Mouse (Mus musculus) left cerebral cortex, postnatal 25 days (tissue): ENCODE results near the gene Med12l. TPM values are rescaled to one million over a fixed set of nuclear protein-coding genes. Genes with fewer than 3 reads are reported as not detected.
A peak's percentile ranks its signal among the peaks of the same experiment; 100 is the strongest.

ENCODE experiments used
- DNase-seq, 2 experiments: peaks; one replicate each; pipeline ENCODE4 v3.0.0; 2022; ENCODE audit warnings: low spot score in 2 of 2, mixed read lengths in 1 of 2
- intact Hi-C: fragments of 180-260 bp; cut with DNase I; formaldehyde crosslinking; loops from one replicate; pipeline ENCODE4 v1.15.1; 2025
- total RNA-seq, 2 experiments: library from RNA; stranded (reverse); gene quantifications; 2 replicates each; pipeline ENCODE4 v1.2.3; 2021

Med12l gene
- total RNA-seq, 2 experiments from 2014 or later = 37.4 to 44.7 TPM

DNA sequence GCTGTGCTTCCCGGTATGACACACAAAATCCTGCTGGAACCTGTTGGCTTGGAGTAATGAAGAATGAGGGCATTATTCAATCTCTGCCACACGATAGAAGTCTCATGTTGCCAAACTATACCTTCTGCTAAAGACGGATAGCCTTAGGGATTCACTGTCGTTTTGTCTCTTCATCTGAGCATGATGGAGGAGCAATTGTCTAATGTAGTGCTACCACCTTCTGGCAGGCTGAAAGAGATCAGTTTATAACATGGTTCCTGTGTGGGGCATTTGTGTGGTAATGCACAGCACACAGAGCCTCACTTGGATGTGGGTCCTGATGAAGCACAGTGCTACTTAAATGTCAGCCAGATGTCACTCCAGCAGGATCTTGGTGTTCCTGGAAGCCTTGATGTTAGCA is 163.6 kb downstream of the Med12l start:
- DNase-seq = no peak
- intact Hi-C loops = loop anchor here (5.0 kb wide), 1 partner anchor 47 kb away; no protein-coding TSS in a partner anchor

DNA sequence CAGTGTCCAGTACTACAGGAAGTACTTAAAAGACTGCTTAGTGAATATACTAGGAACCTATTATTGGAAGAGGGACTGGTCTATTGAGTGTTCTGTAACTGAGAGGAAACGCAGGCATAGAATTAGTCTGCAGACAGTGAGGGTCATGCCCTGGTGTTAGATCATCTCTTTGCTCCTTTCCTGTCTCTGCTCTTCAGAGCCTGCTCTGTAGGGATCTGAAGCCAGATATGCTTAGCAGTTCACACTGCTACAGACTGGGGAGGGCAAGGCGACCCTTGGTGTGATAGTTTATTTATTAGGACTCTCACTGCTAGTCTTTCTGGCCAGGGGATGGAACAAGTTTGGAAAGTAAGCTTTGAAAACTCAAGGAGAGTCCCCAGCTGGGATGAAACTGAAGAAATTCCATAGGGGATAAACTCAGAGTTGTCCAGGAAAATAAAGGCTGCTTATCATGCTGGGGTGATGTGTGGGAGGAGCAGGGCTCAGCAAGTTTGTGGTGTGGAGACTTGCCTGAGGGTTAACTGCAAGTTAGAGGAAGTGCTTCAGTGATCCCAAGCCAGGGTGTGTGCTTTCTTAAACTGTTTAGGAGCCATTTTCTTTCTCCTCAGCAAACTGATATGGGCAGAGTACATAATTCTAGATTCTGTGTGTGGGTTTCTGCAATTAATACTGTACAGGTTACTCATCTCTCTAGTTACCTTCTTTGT is 164.4 kb downstream of the Med12l start:
- intact Hi-C loops = loop anchor here (5.0 kb wide), 2 partner anchors 48 to 572 kb away; no protein-coding TSS in a partner anchor
- no peak for DNase-seq

DNA sequence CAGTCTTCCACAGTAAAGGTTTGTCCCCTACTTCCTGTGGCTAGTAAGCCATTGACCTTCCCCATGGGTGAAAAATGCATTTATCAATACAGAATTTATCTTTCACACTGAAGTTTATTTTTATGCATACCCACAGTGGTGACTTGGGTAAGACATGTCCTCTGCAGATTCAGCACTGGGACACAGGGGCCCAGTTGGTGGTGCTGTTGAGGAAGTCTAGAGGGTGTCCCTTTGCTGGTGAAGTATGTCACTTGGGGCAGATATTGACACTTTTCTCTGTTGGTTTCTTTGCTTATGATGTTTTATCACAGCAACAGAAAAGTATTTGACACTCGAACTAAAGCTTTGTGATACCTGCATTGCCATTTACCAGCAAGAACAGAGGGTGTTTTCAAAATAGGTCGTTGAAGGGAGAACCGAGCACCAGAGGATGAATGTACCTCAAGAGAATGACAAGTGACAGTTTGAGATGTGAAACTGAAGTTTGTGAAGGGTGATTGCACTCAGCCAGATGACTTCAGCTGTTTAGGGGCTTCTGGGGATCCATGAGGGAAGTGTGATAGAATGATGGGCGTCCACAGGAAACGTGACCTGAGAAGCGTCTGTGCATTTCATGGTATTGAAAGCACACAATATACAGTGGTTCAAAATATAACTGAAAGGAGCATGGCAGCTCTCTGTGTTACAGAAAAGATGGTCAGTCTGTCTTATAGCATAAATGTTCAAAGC is 169.0 kb downstream of the Med12l start:
- DNase-seq = no peak
- intact Hi-C loops = loop anchor here (1.0 to 5.0 kb wide), 2 partner anchors 35 to 568 kb away; no protein-coding TSS in a partner anchor

DNA sequence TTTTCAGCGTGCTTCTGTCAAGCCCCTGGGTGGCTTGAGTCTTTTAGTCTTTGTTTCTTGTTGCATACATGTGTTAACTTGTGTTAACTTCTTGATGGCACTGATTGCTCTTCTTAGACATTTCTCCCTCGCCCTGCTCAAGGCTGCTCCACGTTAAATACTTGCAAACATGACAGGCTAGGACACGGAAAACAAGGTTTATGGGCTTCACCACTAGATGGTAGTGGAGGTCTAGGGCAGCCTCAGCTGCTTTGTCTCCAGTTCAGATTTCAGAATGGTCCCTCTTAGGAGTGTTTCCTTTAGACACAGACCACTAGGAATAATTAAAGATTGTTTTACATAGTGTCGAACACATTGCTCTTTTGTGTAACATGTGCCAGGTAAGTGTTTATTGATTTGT is 169.6 kb downstream of the Med12l start:
- peak; percentile 49 to 63 for DNase-seq
- intact Hi-C loops = loop anchor here (1.0 kb wide), 1 partner anchor 34 kb away; no protein-coding TSS in a partner anchor

DNA sequence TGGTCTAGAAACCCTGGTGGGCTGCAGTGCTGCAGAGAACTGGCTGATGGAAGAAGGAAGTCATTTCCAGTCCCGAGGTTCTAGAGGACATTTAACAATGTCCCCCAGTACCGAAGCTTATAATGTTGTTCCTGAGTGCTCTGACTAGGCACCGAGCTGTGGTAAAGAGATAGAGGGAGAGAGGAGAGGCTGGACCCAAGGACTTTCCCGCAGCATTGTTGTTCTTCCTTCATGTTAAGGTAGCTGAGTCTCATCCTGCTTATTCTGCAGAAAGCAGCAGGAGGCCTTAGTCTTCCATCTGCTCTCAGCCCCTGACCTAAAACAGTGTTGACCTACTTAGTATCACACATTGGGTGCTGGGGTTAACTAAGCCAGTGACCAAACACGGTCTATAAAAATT is 171.2 kb downstream of the Med12l start:
- intact Hi-C loops = no loop called here
- no peak for DNase-seq

DNA sequence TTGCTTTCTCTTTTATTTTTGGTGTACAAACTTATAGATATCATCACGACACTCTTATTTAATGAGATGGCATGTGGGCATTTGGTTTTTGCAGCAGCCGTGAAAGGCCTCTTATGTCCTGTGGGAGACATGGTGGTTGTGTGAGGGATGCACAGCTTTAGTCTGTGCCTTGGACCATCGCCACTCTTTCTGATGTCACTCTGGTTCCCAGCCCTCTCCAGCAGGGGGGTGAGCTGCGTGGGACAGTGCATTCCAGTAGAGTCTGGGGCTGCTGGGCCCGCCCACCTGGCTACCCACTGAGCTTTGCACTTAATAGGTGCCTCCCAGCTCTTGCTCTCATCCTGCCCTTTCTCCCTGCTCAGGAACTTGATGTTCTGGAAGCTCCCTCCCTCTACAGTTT is 175.5 kb downstream of the Med12l start:
- DNase-seq = no peak
- intact Hi-C loops = no loop called here

DNA sequence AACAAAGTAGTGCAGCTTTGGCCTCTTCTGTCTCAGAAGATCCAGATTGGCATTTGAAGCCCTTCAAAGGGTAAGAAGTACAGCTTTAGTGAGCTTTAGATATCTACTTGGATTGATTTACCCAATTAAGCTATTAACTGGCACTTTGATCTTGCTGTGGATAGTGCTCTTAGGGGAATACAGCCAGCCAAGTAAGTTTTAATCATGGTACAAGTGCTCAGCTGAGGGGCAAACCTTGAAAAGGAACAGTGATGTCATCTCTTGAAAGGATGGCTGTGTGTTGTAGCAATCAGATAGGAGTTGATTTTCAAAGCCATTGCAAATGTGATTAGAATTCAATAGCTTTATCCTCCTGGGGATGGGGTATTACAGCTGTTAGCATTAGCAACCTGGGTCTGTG is 176.5 kb downstream of the Med12l start:
- intact Hi-C loops = no loop called here
- DNase-seq = no peak

DNA sequence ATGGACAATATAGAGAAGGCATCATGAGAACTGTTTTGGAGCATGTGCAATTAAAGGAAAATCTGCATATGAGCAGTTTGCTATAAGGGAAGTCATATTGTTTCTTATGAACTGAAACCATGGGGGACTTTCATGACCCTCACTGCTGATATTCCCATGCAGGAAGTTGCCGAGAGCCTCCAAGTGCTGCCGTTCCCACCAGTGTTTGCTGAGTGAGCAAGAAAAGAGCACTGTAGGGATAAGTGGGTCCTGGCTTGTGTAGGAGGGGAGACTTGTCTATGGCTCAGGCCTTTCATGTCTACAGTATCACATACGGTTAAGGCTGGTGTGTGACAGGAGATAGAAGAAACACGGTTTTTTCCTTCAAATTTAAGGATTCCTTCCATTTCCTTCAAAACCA is 180.0 kb downstream of the Med12l start:
- DNase-seq = no peak
- intact Hi-C loops = no loop called here

DNA sequence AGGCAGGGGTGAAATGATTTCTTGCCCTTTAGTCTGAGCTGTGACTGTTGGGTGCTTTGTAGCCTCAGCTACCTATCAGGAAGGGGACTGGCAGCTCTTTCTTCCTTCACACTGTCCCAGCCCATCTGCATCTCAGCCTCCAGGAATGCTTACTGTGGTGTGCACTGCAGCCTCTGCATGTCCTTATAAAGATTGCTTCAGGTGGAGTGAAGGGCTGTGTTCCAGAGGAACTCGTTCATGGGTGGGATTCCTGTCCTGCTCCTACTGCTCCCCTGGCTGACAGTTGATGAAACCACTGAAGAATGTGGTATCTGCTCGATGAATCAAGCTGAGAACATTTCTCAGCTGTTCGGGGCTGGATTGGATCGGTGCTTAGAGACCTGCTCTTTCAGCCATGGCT is 181.7 kb downstream of the Med12l start:
- intact Hi-C loops = no loop called here
- no peak for DNase-seq

DNA sequence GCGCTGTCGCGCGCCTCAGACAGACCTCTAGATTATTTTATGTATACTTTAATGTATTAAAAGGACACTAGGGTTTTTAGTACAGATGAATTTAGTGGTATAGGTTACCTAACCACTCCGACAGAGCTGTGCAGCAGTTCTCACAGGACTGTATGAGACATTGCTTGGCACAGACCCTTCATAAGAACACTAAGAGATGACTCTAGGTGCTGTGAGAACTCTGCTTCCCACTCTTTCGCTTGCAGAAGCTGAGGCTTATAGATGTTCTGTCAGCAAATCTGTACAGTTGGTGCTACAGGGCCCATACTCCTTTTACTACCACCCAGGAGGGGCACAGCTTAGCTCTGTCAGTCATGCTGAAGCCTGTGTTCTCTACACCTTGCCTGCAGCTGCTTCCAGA is 186.0 kb downstream of the Med12l start:
- peak in 1 of 2 experiments; percentile 38 for DNase-seq
- intact Hi-C loops = no loop called here

DNA sequence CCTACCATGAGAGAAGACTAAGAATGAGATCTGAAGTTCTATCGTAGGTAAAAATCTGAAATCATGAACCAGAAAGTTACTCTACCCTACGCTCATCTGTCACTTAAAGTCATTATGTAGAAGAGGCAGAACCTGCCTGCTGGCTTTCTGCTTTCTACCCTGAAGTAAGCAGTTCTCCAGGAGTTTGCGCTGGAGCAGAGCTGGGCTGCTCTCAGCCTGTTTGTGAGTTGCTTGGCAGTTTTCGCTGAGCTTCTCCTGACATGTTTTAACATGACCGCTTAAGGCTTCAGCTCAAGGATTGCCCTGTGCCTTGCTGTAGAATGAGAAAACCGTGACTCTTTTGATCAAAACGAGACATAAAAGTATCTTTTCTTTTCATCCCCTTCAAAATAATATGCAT is 188.5 kb downstream of the Med12l start:
- DNase-seq = no peak
- intact Hi-C loops = no loop called here

DNA sequence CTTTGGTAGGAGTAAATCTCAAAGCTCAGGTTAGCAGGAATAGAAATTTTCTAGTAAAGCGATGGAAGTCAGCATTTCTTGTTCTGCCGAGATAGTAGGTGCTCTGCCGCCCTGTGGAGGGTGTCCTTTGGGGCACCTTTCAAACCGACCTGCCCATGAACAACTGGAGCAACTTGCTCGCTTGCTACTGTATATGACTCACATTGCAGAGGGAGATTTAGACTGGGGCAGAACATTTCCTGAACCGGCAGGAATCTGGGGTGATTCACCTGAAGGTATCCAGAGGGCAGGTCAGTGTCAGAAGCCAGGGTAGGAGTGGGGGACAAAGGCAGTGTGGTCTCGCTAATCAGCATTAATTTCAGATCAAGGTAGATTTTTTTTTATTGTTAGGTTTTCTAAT is 189.3 kb downstream of the Med12l start, which contains the start of gene Gpr87:
TSS of gene Gpr87 (minus strand) at position 167 of the 400 bp plus-strand sequence.
- intact Hi-C loops = no loop called here
- no peak for DNase-seq

DNA sequence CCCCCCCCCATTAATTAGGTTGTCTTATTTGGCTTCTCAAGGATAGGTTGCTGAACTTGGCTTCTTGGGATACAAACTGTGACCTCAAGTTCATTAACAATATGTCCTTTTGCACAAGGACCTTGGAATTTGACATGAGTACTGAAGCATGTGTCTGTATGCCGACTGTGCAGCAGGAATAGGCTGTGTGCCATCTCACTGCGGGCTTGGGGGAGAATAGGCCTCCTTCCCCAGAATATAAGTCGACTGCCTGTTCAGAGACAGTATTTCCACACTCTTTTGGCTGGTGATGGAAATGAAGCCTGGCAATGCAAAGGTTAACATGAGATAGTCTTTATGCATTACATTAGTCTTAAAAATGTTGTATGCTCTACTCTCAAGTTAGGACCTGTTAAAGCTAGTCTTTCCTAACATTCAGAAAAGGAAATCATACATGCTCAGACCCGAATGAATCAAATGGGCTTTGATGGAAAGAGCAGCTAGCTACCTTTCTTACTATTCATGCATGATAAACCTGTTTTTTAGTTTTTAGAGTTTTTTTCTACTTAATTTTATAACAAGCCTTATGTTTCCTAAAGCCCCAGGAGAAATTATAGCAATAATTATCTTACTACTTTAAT is 191.8 kb downstream of the Med12l start:
- intact Hi-C loops = no loop called here

DNA sequence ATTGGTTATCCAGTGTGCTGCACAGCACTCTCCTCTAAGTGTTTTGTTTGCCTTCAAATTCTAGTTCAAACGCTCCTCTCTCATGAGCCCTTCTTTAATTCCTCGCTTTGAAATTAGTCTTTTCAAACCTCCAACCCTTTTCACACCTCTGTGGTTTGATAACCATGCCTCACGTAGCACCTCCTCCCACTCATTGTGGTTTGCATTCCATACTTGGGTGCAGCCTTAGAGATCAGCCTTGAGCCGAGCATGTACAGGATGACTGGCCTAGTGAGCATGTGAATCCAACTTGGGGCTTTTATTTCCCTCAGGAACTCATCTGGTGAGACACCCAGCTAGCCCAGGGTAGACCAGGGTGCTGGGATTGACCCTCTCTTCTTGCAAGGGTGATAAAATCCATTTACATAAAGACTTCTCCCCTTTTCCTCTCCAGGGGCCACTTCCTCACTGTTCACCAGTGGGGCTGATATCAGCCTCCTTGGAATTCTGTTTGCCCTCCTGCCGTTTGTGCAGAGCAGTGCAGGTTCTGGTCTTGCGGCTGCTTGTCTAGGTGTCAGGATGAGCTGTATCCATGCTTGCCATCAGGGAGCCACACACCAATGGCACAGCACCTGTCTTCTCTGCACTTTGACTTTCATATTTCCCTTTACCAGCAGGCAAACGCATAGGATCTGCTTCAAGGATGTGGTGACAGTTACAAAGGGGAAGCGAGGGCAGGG is 198.3 kb downstream of the Med12l start:
- DNase-seq = peak in 1 of 2 experiments; percentile 32
- intact Hi-C loops = no loop called here

More for the DNA sequence above, 191.8 kb downstream of the Med12l start:
- no peak for DNase-seq

DNA sequence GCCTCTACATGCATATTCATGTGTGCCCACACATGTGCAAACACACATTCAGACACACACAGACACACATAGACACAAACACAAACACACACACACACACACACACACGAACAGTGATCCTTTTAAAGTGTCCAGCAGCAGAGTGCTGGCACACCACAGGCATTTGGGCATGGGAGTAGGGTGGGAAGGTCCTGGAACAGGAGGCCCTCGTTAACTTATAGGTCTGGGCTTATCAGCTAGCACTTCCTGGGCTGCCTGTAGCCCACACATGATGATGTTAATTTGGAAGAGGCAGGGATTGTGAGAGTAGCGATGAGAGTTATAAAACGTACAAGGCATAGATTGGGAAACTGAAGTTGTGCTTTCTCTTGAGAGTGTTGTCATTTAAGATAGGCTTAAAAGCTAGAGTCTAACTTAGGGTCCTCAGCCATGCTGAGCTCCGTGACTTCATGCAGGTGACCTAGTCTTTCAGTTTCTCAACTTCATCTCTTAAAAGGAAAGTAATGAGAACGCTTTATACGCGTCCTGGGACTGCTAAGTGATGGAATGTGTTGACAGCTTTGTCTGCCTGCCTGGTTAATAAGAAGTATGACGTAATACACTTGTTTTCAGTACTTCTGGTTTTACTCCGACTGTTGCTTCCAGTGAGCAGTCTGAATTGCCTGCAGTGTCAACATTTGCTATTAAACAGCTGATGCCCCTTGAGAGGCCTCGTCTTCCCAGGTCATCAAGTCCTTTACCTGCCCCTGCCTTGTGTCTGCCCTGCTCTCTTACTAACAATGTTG is 199.3 kb downstream of the Med12l start:
- DNase-seq = no peak
- intact Hi-C loops = no loop called here

DNA sequence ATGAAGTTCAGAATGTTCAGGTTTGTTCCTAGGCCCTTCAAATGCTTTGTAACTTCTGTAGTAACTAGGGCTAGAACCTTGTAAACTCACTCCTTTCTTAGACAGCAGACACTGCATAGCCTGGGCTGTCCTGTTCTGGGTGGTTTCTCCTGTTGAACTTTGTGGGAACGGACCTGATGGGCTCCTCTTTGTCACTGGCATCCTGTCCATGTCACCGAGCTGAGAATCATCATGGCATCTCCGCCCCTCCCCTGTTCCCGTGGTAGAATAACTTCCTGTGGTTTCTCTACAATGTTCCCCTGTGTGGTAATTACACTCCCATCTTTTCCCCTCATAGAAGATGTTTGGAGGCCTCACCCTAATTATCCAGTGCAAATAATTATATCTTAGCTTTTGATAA is 200.3 kb downstream of the Med12l start:
- intact Hi-C loops = no loop called here
- DNase-seq = no peak

DNA sequence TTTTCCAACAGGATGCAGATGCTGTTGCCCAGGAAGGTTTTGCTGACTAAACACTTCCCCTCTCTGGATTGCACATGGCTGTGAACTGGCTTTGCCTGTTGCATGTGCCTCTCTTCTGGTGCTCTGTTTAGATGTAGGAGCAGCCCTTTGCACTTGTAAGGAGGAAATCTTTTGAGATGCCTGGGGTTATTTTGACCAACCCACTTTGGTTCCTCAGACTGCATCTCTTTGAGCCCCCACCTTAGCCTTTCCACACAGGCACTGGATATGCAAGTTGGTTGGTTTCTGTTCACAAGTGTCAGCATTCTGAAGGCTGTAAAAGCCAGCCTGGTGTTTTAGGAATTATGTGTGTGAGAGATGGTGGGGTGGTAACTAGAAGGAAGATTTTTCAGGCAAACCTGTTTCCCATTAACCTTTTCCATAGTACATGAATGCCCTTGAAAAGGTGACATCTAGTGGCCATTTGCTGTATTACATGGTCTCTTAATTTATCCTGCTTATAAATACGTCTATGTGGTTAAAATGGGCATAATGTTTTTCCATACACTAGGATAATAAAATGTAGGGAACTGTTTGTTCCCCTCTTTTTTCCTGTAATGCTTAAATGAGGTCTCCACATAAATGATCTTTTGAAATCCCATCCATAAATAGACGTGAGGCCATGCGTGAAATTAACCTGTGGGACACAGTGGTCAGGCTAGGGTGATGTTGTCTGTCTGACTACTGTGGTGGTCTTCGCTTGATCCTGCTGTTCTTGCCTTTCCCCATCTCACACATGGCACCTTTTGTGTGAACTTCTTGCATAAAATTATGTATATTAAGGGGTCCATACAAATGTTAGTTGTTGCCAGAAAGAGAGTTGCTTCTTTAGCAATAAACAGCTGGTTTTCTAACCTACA is 203.3 kb downstream of the Med12l start:
- intact Hi-C loops = loop anchor here (1.0 to 2.0 kb wide), 2 partner anchors 34 to 88 kb away; no protein-coding TSS in a partner anchor
- DNase-seq = peak; percentile 62 to 82

DNA sequence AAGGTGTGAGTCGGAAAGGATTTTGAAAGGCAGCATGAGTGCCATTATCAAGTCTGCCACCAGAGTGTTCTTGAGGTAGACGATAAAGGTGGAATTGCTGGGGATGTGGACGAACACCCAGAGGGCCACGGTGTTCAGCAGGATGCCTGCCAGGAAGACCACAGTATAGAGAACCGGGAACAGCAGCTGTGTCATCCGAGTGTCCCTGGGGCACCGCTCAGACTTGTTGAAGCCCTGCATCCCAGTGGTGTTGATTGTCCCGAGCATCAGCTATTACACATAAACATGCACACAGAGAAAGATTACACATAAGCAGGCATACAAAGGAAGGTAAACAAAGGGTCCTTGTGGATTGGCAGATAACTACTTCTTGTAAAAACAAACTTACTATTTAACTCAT is 204.5 kb downstream of the Med12l start:
- no peak for DNase-seq
- intact Hi-C loops = loop anchor here (5.0 kb wide), 1 partner anchor 52 kb away; the partner anchor contains the start of gene P2ry12
